Mouse (Mus musculus) small intestine, adult 2 months (tissue): ENCODE measurements around the gene Actn2.

Source experiments
- CTCF ChIP-seq: fragments of 200-500 bp; IDR thresholded peaks from 2 replicates; pipeline ENCODE4 v1.5.1; 2012; ENCODE audit warnings: low read depth, mild to moderate bottlenecking, control low read depth, inconsistent platforms, low read length, moderate library complexity, mixed read lengths; ENCODE audit not compliant: insufficient replicate concordance, insufficient read length; ENCODE audit errors: extremely low read depth
- POLR2A ChIP-seq: fragments of 200-500 bp; IDR thresholded peaks from 2 replicates; pipeline ENCODE4 v1.6.1; 2012; ENCODE audit warnings: low read depth, mild to moderate bottlenecking, control low read depth, inconsistent platforms, low read length, moderate library complexity

DNA sequence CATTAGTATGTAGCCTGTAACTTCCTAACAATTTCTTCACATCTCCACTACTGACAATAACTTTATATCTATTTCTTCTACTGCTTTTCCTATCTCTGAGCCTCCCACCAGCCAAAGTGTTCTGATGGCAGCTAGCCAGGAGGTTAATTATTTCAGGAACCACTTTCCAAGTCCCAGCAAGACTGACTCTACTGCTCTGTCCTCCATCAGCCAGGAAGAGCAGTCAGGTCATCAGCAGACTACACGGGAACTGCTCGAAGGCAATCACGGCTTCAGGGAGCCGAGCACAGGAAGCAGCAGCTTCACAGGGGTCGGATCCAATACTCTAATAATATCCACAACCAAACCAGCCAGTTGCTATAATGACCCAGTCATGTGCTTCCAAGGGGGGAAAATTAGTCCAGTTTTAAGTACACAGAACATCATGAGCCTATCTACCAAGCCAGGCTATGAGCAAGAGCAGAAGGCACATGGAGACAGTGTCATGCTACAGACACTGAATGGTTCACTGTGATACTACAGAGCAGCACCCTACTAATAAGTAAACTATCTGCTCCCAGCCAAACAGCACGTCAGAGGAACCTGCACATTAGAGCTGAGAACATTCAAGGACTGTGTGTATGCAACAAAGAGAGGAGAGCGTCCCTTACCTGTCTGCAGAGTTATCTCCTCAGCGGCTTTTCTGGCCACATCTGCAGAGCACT, 91.2 kb downstream of the Actn2 start:
- no peak for TF ChIP-seq CTCF
- TF ChIP-seq POLR2A: no peak
